Comparison of ENCODE assay signal across 26 mouse cellular contexts in the genomic region with DNA sequence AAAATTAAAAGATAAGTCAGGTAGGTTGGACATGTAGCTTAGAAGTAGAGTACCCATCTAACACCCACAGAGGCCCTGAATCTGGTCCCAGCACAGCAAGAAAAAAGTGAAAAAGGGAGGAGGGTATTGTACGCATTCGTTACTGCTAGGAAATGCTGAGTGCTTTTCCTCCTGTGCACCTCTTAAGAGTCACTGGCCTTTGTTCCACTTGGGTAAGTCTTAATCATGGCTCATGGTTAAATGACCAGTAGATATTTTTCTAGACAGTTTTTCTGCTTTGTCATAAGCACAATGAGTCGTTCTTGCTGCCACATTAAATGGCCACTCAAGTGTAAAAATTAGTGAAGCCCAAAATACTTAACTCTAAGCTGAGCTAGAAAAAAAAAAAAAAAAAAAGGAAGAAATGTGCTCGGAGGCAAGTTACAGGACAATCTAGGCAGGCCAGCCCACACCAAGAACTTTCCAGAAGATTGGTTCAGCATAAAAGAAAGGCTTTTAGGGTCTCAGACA.
DNase-seq lines count a peak whose midpoint lies in the region; ATAC-seq and TF ChIP-seq lines count a peak whose summit lies in the region.
"Had no signal": no experiment of that assay in that cellular context is flagged by ENCODE, and none has a peak within 500 bp of the region (broad histone marks: within the 10 kb centered on the region; RNA-seq: fewer than 3 reads in every experiment).

No protein-coding gene starts in this region.

- CTCF ChIA-PET in Patski (lab: Charles Lee) = interaction anchor here (1.0 to 1.6 kb wide), 2 partner anchors 15 to 55 kb away, joined by 3 to 4 read pairs; no protein-coding TSS in a partner anchor

- H3K36me3 ChIP-seq in kidney, adult 2 months (ENCODE audit: control insufficient read depth, insufficient read depth, low read length) = no peaks in the 10 kb centered on the region
- H3K36me3 ChIP-seq in kidney, postnatal 0 days (ENCODE audit: insufficient read depth, low read length) = no peaks in the 10 kb centered on the region
- H3K36me3 ChIP-seq: heart, embryonic 10.5 days; heart, embryonic 15.5 days; midbrain, embryonic 12.5 days had no signal

- no peak for TF ChIP-seq POLR2A in kidney, adult 2 months (IDR thresholded peaks at IDR 0.05; ENCODE audit: low read depth, low read length)

- POLR2A ChIA-PET in Patski (lab: Charles Lee) = no interaction called here

- ATAC-seq in kidney, postnatal 0 days (replicated peaks; ENCODE audit: low FRiP score, low read depth) = no peak
- ATAC-seq in Patski = peak; percentile 91
- ATAC-seq: activated CD4-positive, CD25-positive, alpha-beta regulatory T cell, adult 4 months; CD4-positive, CD25-positive, alpha-beta regulatory T cell, adult 4 months; forebrain, embryonic 14.5 days; hindbrain, embryonic 16.5 days had no signal

- no peaks in the 10 kb centered on the region for H3K9me3 ChIP-seq in kidney, postnatal 0 days (replicated peaks; ENCODE audit: low read length)
- H3K9me3 ChIP-seq: heart, embryonic 10.5 days; heart, embryonic 15.5 days; midbrain, embryonic 12.5 days had no signal

- H3K27me3 ChIP-seq in kidney, adult 2 months (replicated peaks; ENCODE audit: control insufficient read depth, insufficient read depth, low read length) = no peaks in the 10 kb centered on the region
- no peaks in the 10 kb centered on the region for H3K27me3 ChIP-seq in kidney, postnatal 0 days (ENCODE audit: insufficient read depth, low read length)
- no peaks in the 10 kb centered on the region for H3K27me3 ChIP-seq in Patski
- H3K27me3 ChIP-seq: heart, embryonic 15.5 days; midbrain, embryonic 12.5 days had no signal

- H3K4me3 ChIP-seq in kidney, adult 2 months (ENCODE audit: insufficient read depth, low read depth, low read length) = no peak overlapping the region
- H3K4me3 ChIP-seq in kidney, postnatal 0 days (replicated peaks; ENCODE audit: low read depth, low read length) = no peak overlapping the region
- H3K4me3 ChIP-seq: heart, embryonic 10.5 days; heart, embryonic 15.5 days; midbrain, embryonic 12.5 days had no signal

- in situ Hi-C loops in Patski (cut with MboI; ENCODE audit: low pct_unique_long_range_greater_than_20kb) = no loop called here

- H3K4me1 ChIP-seq in kidney, adult 2 months (ENCODE audit: control insufficient read depth, insufficient read depth, low read length) = no peaks in the 10 kb centered on the region
- no peaks in the 10 kb centered on the region for H3K4me1 ChIP-seq in kidney, postnatal 0 days (replicated peaks; ENCODE audit: insufficient read depth, low read length)
- H3K4me1 ChIP-seq: heart, embryonic 10.5 days; heart, embryonic 15.5 days; midbrain, embryonic 12.5 days had no signal

- 33% methylated on average over 4 of the region's 4 CpGs for WGBS in kidney, adult 2 months
- 40% methylated on average over 4 of the region's 4 CpGs for WGBS in kidney, postnatal 0 days

- no peak overlapping the region for H3K27ac ChIP-seq in kidney, adult 2 months (ENCODE audit: insufficient read depth, low read depth, low read length)
- no peak overlapping the region for H3K27ac ChIP-seq in kidney, postnatal 0 days
- H3K27ac ChIP-seq: heart, embryonic 10.5 days; heart, embryonic 15.5 days; midbrain, embryonic 12.5 days; stomach, postnatal 0 days had no signal

- peak; percentile 7 for DNase-seq in kidney, adult 2 months
- DNase-seq in kidney, postnatal 10 days = no peak
- peak; percentile 47 for DNase-seq in kidney, postnatal 0 days (ENCODE audit: low spot score)
- DNase-seq in kidney, adult 18-20 months = no peak
- peak; percentile 72 for DNase-seq in Patski (ENCODE audit: low read depth, low spot score)
- DNase-seq in retina, postnatal 1 day = peak; percentile 18
- no peak for DNase-seq in adrenal gland, adult 18-20 months (ENCODE audit: low spot score in 2 of 2)
- no peak for DNase-seq in spleen, postnatal 4 days (ENCODE audit: low spot score in 2 of 2)
- DNase-seq: adrenal gland, adult 8-10 months; cerebellum, adult 8-10 months; cerebellum, postnatal 25 days; gastrocnemius, postnatal 25 days; heart, adult 11 months; lung, postnatal 36 days; spleen, adult 18-20 months; thymus, adult 18-20 months; thymus, postnatal 25 days had no signal

- H3K4me2 ChIP-seq in kidney, postnatal 0 days (ENCODE audit: low read length) = no peak overlapping the region
- H3K4me2 ChIP-seq: heart, embryonic 15.5 days; liver, embryonic 11.5 days; midbrain, embryonic 12.5 days had no signal

- TF ChIP-seq CTCF in kidney, adult 2 months (conservative IDR thresholded peaks at IDR 0.05; ENCODE audit: insufficient read depth, insufficient read length, low read depth, low read length) = no peak
- TF ChIP-seq CTCF in kidney, postnatal 0 days (IDR thresholded peaks at IDR 0.05; ENCODE audit: low read depth) = no peak
- no peak for TF ChIP-seq CTCF in Patski (IDR thresholded peaks at IDR 0.05)

- no peak overlapping the region for H3K9ac ChIP-seq in kidney, postnatal 0 days (ENCODE audit: low read depth, low read length)
- H3K9ac ChIP-seq: heart, embryonic 15.5 days; midbrain, embryonic 12.5 days had no signal

Comparison
In these comparisons a context has a peak if more than half of its experiments do, and no peak if none do; other contexts are left out.
1. DNase-seq: peak in kidney, adult 2 months (single experiment), kidney, postnatal 0 days (single experiment), Patski (single experiment) and retina, postnatal 1 day (single experiment); none in kidney, postnatal 10 days (single experiment), kidney, adult 18-20 months (single experiment), adrenal gland, adult 18-20 months (0 of 2) and spleen, postnatal 4 days (0 of 2).